Mouse (Mus musculus): ENCODE results near the gene Snrpb. TPM values are rescaled to one million over a fixed set of nuclear protein-coding genes. Genes with fewer than 3 reads are reported as not detected.

Gene Snrpb
- 100 to 1,000 TPM; 110 to 119 TPM for total RNA-seq (2021)
- long read RNA-seq, experiment 1, transcript Snrpb-201 (7 exons, 1,161 nt), result major isoform, 130 of 158 reads
- long read RNA-seq, experiment 1, partial matches to known transcripts, result 8 of 158 reads
- long read RNA-seq, experiment 1, other reads (novel, unspliced or antisense), result 17 of 158 reads
- long read RNA-seq, experiment 2, transcript Snrpb-201 (7 exons, 1,161 nt), result major isoform, 117 of 134 reads
- long read RNA-seq, experiment 2, transcript Snrpb-203 (8 exons, 1,133 nt), result minor isoform, 5 of 134 reads
- long read RNA-seq, experiment 2, partial matches to known transcripts, result 9 of 134 reads
- long read RNA-seq, experiment 2, other reads (novel, unspliced or antisense), result 3 of 134 reads

- peak; percentile 88 to 90 for DNase-seq (ENCODE audit: low spot score in 2 of 2)
These were observed at the start of gene Snrpb for GRCm38 (mm10) chr2:130178706-130179506. Gene Snrpb, minus strand, starts transcription at chr2:130179403.

GRCm38 (mm10) chr2:130211581-130211980 is 32.4 kb upstream of the Snrpb start:
- no peak for DNase-seq (ENCODE audit: low spot score in 2 of 2)

GRCm38 (mm10) chr2:130209636-130210035 is 30.4 kb upstream of the Snrpb start:
- no peak for DNase-seq (ENCODE audit: low spot score in 2 of 2)

DNA sequence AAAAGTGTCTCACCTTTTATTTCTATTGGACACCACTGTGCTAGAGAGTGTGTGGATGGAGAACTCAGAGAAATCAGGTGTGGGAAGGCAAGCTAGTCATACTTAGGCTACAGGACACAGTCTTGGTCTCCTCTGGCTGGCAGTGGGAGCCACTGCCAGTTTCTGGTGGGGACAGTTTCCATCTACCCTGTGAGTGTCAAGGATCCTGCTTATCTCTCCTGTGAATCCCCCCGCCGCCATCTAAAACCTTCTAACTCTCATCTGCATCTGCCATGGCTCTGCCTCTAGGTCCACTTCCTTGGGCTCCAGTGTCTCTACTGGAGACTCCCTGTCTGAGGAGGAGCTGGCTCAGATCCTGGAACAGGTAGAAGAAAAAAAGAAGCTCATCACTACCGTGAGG is 28.8 kb upstream of the Snrpb start:
- no peak for DNase-seq (ENCODE audit: low spot score in 2 of 2)

DNA sequence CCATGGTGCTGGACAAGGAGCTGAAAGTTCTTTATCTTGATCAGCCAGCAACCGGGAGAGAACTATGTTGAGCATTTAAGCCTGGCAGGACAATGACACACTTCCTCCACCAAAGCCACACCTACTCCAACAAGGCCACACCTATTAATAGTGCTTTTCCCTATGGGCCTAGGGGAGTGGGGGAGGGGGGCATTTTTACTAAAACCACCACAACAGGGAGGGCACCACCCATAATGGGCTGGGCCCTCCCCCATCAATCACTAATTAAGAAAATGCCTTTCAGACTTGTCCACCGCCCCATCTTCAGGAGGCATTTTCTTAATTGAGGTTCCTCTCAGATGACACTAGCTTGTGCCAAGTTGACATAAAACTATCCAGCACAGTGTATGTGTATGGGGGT is 28.2 kb upstream of the Snrpb start:
- DNase-seq (ENCODE audit: low spot score in 2 of 2), result no peak

GRCm38 (mm10) chr2:130200961-130201360 is 21.8 kb upstream of the Snrpb start:
- DNase-seq (ENCODE audit: low spot score in 2 of 2), result no peak

GRCm38 (mm10) chr2:130194894-130195293 is 15.7 kb upstream of the Snrpb start, which contains the start of gene Tmc2:
Gene Tmc2, plus strand, starts transcription at chr2:130195194.
- no peak for DNase-seq (ENCODE audit: low spot score in 2 of 2)

DNA sequence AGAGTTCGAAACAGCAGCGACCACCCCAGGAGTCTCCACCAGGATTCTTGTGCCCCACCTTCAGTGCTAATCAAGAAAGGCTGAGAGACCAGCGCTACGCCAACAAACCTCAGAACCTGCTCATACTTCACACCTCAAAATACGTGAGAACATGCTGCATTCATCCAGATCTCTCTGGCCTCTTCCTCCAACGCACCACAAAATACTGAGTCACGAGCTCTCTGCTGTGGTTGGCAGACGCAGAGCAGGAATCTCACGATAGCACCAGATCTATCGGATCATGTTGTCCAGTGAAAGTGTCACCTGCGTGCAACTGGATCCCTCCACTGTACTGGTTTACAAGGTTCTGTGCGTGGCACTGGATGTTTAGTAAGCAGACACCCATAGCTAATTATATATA is 9.2 kb upstream of the Snrpb start:
- DNase-seq (ENCODE audit: low spot score in 2 of 2), result no peak

- no peak for DNase-seq (ENCODE audit: low spot score in 2 of 2)
These were observed 360 bp upstream of the Snrpb start for GRCm38 (mm10) chr2:130179507-130180019.

DNA sequence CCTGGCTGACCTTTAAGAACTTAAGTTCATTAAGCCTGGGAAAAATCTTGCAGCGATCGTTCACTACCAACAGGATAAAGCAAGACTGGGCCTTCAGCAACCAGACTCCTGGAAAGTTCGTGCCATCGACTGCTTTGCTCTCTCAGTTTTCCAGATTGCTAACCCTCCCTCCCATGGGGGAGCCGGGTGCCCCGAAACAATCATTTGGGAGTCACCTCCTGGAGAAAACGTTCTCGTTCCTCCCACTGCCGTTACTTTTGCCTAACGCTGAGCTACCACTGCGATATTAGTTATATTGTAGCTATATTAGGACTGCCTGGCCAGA is 860 bp downstream of the Snrpb start:
- DNase-seq (ENCODE audit: low spot score in 2 of 2), result peak in 1 of 2 experiments; percentile 15

GRCm38 (mm10) chr2:130176820-130177219 is 2.4 kb downstream of the Snrpb start:
- DNase-seq (ENCODE audit: low spot score in 2 of 2), result no peak

DNA sequence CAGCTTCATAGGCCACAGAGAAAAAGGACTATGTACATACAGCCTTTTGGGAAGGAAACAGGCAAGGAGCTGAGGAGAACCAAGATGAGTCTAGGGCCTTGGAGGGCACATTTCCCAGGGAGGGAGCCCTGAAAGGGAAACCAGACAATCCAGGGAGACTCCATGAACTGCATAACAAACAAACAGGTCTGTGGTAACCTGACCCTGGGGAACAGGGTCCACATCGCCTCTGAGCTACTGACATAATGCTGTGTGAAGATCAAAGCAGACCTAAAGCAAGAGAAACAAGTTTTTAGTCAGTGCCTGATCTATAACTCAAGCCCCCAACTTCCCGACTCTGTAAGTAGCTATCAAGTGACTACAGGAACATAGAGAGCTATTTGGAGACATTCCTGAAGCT is 7.5 kb downstream of the Snrpb start:
- no peak for DNase-seq (ENCODE audit: low spot score in 2 of 2)

- peak; percentile 75 for DNase-seq (ENCODE audit: low spot score in 2 of 2)
These were observed 11.3 kb downstream of the Snrpb start for GRCm38 (mm10) chr2:130167861-130168260.

DNA sequence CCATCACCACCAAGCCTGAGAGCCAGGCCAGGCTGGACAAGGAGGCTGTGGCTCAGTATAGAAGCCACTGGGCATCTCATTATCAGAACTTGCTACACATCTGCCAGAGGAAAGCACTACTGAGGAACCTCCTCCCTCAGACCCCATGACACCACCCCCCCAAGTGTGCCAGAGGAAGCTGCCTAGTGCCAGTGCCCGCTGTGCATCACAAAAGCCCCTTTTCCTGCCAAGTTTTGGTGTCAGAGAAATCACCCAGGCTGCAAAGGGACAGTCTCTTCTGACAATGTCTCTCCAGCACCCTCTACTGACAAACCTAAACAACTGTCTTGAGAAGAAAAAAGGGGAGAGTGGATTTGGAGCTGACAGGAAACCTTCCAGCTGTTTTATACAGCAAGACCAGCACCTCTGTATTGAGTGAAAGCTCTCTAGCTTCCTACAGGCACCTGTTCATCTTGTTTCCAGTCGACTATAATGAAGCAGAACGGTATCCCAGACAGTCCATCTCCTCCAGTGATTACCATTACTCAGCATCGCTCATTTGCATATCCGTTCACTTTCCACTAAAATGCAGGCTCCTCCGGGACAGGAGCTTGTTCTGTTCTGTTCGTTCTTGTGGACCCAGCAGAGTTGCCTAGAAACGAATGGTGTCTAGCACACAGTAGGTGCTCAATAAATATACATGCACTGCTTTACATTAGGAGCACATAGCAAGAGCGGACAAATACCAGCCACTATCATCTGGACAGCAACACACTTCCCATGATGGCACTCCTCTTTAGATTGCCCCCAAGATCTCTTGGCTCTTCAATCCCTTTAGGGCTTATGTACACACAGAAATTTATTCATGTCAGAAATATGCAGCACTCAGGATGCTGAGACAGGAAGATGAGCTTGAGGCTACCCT is 12.6 kb downstream of the Snrpb start:
- peak; percentile 34 to 40 for DNase-seq (ENCODE audit: low spot score in 2 of 2)

- no peak for DNase-seq (ENCODE audit: low spot score in 2 of 2)
These were observed 16.5 kb downstream of the Snrpb start for GRCm38 (mm10) chr2:130162701-130163100.

GRCm38 (mm10) chr2:130158088-130158437 is 21.1 kb downstream of the Snrpb start:
- DNase-seq (ENCODE audit: low spot score in 2 of 2), result no peak

DNA sequence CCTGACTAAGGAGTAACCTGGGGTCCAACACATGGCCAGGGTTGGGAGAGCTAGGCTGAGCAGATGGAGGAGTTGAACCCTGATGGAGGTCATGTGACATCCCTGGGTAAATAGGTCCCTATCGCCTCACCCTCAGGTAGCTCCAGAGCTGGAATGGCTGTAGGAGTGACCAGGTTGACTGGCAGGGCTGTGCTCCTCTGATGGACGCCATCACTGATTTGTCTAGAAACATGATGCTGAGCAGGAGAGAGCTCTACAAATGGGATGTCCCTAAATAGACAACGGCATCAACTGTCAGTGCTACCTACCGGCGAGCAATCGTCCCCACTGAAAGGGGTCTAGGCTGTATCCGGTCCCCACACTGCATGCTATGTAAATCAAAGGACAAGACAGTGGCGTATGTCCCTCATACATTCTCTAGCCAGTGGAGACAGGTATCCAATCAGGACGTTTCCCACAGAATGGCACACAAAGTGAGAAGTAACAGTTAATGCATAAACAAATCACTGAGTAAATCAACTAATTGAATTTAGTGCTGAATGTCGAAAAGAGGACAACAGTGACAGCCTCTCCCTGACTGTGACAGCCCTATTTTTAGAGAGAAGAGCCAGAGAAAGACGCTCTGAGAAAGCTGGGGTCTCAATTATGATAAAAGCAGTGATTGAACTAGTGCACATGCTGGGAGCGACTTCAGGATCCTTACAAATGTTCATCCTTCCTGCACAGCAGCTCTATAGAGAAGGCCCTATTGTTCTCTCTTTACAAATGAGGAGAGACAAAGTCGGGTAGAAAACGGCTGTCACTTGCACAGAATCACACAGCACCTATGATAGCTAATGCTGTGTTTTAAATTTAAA is 21.7 kb downstream of the Snrpb start:
- no peak for DNase-seq (ENCODE audit: low spot score in 2 of 2)

- no peak for DNase-seq (ENCODE audit: low spot score in 2 of 2)
These were observed 23.4 kb downstream of the Snrpb start for GRCm38 (mm10) chr2:130155851-130156250.

GRCm38 (mm10) chr2:130155171-130155570 is 24.0 kb downstream of the Snrpb start:
- no peak for DNase-seq (ENCODE audit: low spot score in 2 of 2)

DNA sequence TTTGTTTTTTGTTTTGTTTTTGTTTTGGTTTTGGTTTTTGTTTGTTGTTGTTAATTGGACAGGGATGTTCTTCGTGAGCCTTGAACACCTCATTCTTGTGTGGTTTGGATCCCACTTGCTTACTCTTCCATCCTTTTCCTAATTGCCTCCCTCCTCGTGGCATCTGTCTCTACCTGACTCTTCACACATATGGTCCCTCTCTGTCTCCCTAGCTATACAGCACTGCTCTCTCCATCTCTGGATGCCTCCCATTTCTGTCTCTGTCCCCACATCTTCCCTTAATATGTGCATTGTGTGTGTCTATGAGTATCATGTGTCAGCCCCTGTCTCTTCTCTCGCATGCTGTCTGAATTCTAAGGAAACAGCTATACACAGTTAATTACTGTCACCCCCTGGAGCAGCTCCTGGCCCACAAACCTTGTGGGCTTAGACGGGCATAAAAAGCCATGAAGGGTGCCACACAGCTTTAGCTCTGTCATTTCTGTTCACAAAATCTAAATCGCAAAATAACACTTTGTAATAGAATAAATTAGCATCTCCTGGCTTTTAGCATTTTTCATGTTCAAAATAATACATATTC is 33.0 kb downstream of the Snrpb start:
- DNase-seq (ENCODE audit: low spot score in 2 of 2), result no peak
